Mouse (Mus musculus): ENCODE measurements around the gene Dscaml1.

DNA sequence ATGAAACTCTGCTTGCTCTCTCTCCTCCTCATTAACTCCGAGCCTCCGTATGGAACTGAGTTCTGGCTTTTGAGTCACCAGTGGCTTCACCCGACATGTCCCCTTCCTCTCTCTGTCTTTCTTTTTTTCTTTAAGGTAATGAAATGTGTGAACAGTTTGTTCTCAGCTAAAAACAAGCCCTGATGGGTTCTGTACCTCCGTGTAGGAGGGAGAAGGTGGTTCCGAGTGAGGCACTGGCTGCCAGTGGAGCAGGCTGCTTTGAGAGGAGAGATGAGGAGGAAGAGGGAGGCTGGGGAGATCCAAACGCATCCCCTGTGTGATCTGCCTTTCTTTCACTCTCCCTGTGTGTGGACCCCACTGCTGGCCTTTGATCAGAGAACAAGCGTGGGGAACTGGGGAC lies 111.2 kb downstream of the Dscaml1 start:
- no peak for TF ChIP-seq CTCF (IDR thresholded peaks at IDR 0.05; ENCODE audit: borderline replicate concordance, control insufficient read depth, extremely low read depth, insufficient read depth, low read length, poor library complexity)
- TF ChIP-seq POLR2A (IDR thresholded peaks at IDR 0.05; ENCODE audit: control insufficient read depth, extremely low read depth, insufficient read depth, low read length, poor library complexity): no peak

All from thymus, adult 2 months (tissue).